Mouse (Mus musculus) embryo, embryonic 10 days (tissue): Measurements from ENCODE around the gene Pcyox1.
A peak's percentile ranks its signal among the peaks of the same experiment; 100 is the strongest.
"Not testable (repeated sequence)": the region's sequence is repeated elsewhere in the genome, so short reads cannot be mapped to it uniquely, and the experiment has no call there.

Experiments
- DNase-seq: peaks from one replicate; pipeline ENCODE4 v3.0.0-alpha.2; 2015; ENCODE audit warnings: low spot score

Pcyox1 gene

GRCm38 (mm10) chr6:86366125-86366852 lies 30.7 kb downstream of the Pcyox1 start:
- no peak for DNase-seq

- DNase-seq, result peak; percentile 98
Measured at GRCm38 (mm10) chr6:86365371-86366124, 31.4 kb downstream of the Pcyox1 start, which contains the start of gene Fam136a. Fam136a (plus strand) TSS chr6:86365646.

DNA sequence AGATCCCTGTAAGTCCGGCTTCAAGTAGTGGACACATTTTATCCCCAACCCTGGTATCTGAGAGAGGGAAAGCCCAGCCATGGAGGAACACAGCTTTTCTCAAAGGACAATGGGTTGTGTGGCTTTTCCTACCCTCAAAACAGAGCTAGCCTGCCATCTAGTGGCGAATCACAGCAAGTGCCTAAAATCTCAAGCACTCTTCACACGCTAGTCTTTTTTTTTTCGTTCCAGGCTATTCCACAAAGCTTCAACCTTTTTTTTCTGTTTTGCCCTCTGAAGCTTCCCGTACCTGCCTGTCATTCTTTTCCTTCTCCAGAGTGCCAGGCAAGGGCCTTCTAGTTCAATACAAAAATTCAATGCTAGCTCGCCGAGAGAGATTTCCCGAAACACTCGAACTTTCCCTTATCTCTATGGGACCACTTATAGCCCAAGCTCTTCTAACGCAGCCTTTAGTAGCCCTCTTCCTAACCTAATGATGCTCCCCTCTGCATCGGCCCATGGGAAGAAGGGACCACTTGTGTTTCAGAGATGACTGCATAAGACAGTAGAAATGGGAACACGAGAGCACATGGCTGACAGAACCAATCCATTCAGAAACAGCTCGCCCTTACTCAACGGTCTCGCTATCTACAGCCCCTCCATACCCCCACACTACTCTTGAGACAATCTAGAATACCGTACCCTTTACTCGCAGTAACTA lies 32.4 kb downstream of the Pcyox1 start:
- peak; percentile 93 for DNase-seq

- no peak for DNase-seq
Measured at GRCm38 (mm10) chr6:86361373-86361772, 35.6 kb downstream of the Pcyox1 start.

GRCm38 (mm10) chr6:86360691-86361090 lies 36.3 kb downstream of the Pcyox1 start:
- no peak for DNase-seq

DNA sequence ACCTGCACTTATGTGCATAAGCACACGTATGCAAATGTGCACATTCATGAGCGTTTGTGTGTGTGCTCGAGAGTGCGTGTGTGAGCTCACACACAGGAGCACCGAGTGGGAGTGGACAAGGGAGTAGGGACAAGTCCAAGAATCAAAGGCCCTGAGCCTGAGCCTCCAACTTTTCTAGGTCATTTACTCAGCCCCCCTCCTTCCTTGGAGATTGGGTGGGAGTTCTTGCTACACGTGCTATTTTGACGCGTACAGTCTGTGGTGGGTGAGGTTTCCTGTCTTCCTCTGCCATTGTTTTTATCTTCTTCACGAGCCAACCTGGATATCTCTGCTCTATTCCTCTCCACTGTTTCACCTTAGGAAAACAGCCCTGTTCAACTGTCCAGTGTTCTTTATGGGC lies 40.0 kb downstream of the Pcyox1 start:
- no peak for DNase-seq

GRCm38 (mm10) chr6:86354948-86355347 lies 42.0 kb downstream of the Pcyox1 start:
- no peak for DNase-seq

- peak; percentile 56 for DNase-seq
Measured at GRCm38 (mm10) chr6:86349257-86349656, 47.7 kb downstream of the Pcyox1 start.

GRCm38 (mm10) chr6:86346063-86346462 lies 50.9 kb downstream of the Pcyox1 start:
- no peak for DNase-seq

DNA sequence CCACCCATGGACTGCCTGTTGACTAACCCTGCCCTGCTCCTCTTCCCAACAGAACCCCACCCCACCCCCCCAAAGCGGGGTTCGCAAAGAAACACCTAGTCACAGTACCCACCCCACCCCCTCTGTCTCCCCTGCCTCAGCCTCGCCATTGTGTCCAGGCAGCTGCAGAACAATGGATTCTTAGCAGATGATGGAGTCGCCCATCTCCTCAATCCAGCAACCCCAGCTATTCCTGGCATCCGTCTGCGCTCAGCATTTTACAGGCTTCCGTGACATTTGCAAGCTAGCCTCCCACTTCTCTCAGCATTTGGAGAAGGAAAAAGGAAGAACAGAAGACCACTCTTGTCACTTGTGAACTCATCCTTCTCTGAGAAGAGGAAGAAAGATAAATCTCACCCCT lies 53.3 kb downstream of the Pcyox1 start:
- DNase-seq, result no peak

- DNase-seq, result not testable (repeated sequence)
Measured at GRCm38 (mm10) chr6:86336340-86336739, 60.6 kb downstream of the Pcyox1 start.
